Mouse (Mus musculus) hindbrain, embryonic 11.5 days (tissue): ENCODE data around the gene Srrm2. TPM values are rescaled to one million over a fixed set of nuclear protein-coding genes. Genes with fewer than 3 reads are reported as not detected.

Source experiments
- polyA plus RNA-seq: library from polyadenylated mRNA; unstranded; fragments of >200 nt; fragmentation: Nextera tagmentation; extraction: Ambion mirVana; gene quantifications from 2 replicates; pipeline ENCODE4 v1.2.1, GENCODE M21; 2014

Srrm2 gene
- polyA plus RNA-seq, 1 experiment from 2014 or later: 573 TPM

Other genes with a start within 250 kb of the Srrm2 start
- 16.1 and 17.4 TPM in 2 replicates for gene Zfp213, start 226.3 kb upstream of the Srrm2 start, polyA plus RNA-seq
- 16.5 and 16.7 TPM in 2 replicates for gene Zfp13, start 191.0 kb upstream of the Srrm2 start, polyA plus RNA-seq
- gene Zscan10, start 189.7 kb upstream of the Srrm2 start, polyA plus RNA-seq: 0.32 and 0.34 TPM in 2 replicates
- 0.82 and 0.99 TPM in 2 replicates for gene Mmp25, start 145.3 kb upstream of the Srrm2 start, polyA plus RNA-seq
- 0.15 and 0.79 TPM in 2 replicates for gene Bicdl2, start 130.0 kb upstream of the Srrm2 start, polyA plus RNA-seq
- gene Hcfc1r1, start 116.9 kb upstream of the Srrm2 start, polyA plus RNA-seq: 49.7 and 52.5 TPM in 2 replicates
- 56.6 and 56.8 TPM in 2 replicates for gene Thoc6, start 116.7 kb upstream of the Srrm2 start, polyA plus RNA-seq
- 1.2 and 3.3 TPM in 2 replicates for gene Tnfrsf12a, start 113.1 kb upstream of the Srrm2 start, polyA plus RNA-seq
- 12.8 and 18.1 TPM in 2 replicates for gene Cldn6, start 111.3 kb upstream of the Srrm2 start, polyA plus RNA-seq
- gene Cldn9, start 106.5 kb upstream of the Srrm2 start, polyA plus RNA-seq: 4.1 and 6.5 TPM in 2 replicates
- gene 1520401A03Rik, start 67.7 kb upstream of the Srrm2 start, polyA plus RNA-seq: 0.08 TPM in 1 of 2 replicates, not detected in the other
- gene Pkmyt1, start 64.2 kb upstream of the Srrm2 start, polyA plus RNA-seq: 30.2 and 31.3 TPM in 2 replicates
- gene Paqr4, start 49.7 kb upstream of the Srrm2 start, polyA plus RNA-seq: 28.0 and 28.9 TPM in 2 replicates
- 2.0 and 2.6 TPM in 2 replicates for gene Kremen2, start 44.7 kb upstream of the Srrm2 start, polyA plus RNA-seq
- gene Flywch1, start 18.9 kb upstream of the Srrm2 start, polyA plus RNA-seq: 127 and 135 TPM in 2 replicates
- gene Flywch2, start 4.5 kb upstream of the Srrm2 start, polyA plus RNA-seq: 27.7 and 30.5 TPM in 2 replicates
- gene Elob, start 38.6 kb downstream of the Srrm2 start, polyA plus RNA-seq: 1,090 and 1,145 TPM in 2 replicates
- gene Prss33, start 45.5 kb downstream of the Srrm2 start, polyA plus RNA-seq: 0.14 TPM in 1 of 2 replicates, not detected in the other
- gene Prss32, start 53.3 kb downstream of the Srrm2 start, polyA plus RNA-seq: not detected in 2 replicates
- 0.92 and 1.6 TPM in 2 replicates for gene Prss41, start 53.6 kb downstream of the Srrm2 start, polyA plus RNA-seq
- not detected in 2 replicates for gene Prss21, start 77.5 kb downstream of the Srrm2 start, polyA plus RNA-seq
- gene Dcpp1, start 90.3 kb downstream of the Srrm2 start, polyA plus RNA-seq: not detected in 2 replicates
- not detected in 2 replicates for gene Dcpp2, start 90.3 kb downstream of the Srrm2 start, polyA plus RNA-seq
- not detected in 2 replicates for gene Dcpp3, start 126.9 kb downstream of the Srrm2 start, polyA plus RNA-seq
- gene Sbp, start 151.1 kb downstream of the Srrm2 start, polyA plus RNA-seq: not detected in 2 replicates
- gene Sbpl, start 164.7 kb downstream of the Srrm2 start, polyA plus RNA-seq: not detected in 2 replicates
- gene Prss30, start 190.0 kb downstream of the Srrm2 start, polyA plus RNA-seq: not detected in 2 replicates
- gene Prss22, start 207.6 kb downstream of the Srrm2 start, polyA plus RNA-seq: 0.25 and 0.51 TPM in 2 replicates
- gene Prss27, start 247.6 kb downstream of the Srrm2 start, polyA plus RNA-seq: 0.19 TPM in 1 of 2 replicates, not detected in the other